9 mouse cellular contexts compared by ENCODE assay signal in the genomic region with DNA sequence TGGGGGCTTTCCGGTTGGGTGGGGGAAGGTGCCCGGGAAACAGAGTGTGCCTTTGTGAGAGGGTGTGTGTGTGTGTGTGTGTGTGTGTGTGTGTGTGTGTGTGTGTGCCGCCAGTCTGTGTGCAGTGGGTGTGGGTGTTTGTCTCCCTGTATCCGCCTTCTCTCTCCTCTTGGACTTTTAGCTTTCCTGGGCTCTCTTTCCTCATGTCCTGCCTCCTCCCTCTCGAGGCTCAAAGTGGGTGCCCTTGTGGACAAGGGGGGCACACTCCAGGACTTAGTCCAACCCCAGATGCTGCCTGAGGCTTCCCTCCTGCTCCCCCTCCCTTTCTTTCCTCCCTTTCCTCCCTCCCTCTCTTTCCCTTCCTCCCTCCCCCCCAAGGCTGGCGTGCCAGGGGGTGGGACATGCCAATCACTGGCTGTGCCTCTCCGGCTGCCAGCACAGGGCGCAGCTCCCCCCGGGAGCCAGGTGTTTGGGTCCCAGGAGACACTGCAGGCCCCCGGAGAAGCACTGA. TPM values are rescaled to one million over a fixed set of nuclear protein-coding genes. Genes with fewer than 3 reads are reported as not detected.
DNase-seq lines count a peak whose midpoint lies in the region; ATAC-seq lines count a peak whose summit lies in the region.
"Had no signal": no experiment of that assay in that cellular context is flagged by ENCODE, and none has a peak within 500 bp of the region (broad histone marks: within the 10 kb centered on the region; RNA-seq: fewer than 3 reads in every experiment).

No protein-coding gene starts in this region.

- peaks cover 12% of the 10 kb centered on the region for H3K4me1 ChIP-seq in midbrain, embryonic 15.5 days
- H3K4me1 ChIP-seq in midbrain, embryonic 14.5 days (ENCODE audit: control insufficient read depth, insufficient read depth, low read length), result 0 out of 2 replicates have a peak, but pooled peaks cover 5% of the 10 kb centered on the region
- H3K4me1 ChIP-seq in stomach, embryonic 14.5 days (ENCODE audit: control insufficient read depth, insufficient read depth, low read length), result 0 out of 2 replicates have a peak, but pooled peaks cover 4% of the 10 kb centered on the region

- H3K36me3 ChIP-seq in midbrain, embryonic 15.5 days (replicated peaks), result no peaks in the 10 kb centered on the region
- H3K36me3 ChIP-seq in midbrain, embryonic 14.5 days (ENCODE audit: control insufficient read depth, insufficient read depth, low read length), result no peaks in the 10 kb centered on the region
- H3K36me3 ChIP-seq in stomach, embryonic 14.5 days (ENCODE audit: control insufficient read depth, insufficient read depth, low read length), result no peaks in the 10 kb centered on the region
- H3K36me3 ChIP-seq: neural tube, embryonic 12.5 days had no signal

- no peak overlapping the region for H3K9ac ChIP-seq in midbrain, embryonic 15.5 days
- no peak overlapping the region for H3K9ac ChIP-seq in midbrain, embryonic 14.5 days (replicated peaks; ENCODE audit: low read length)
- H3K9ac ChIP-seq in stomach, embryonic 14.5 days (replicated peaks; ENCODE audit: low read depth, low read length), result no peak overlapping the region
- H3K9ac ChIP-seq: neural tube, embryonic 12.5 days had no signal

- intact Hi-C loops in left cerebral cortex, postnatal 10 days (cut with DNase I), result no loop called here

- H3K4me3 ChIP-seq in midbrain, embryonic 15.5 days, result no peak overlapping the region
- no peak overlapping the region for H3K4me3 ChIP-seq in midbrain, embryonic 14.5 days (replicated peaks; ENCODE audit: low read depth, low read length)
- H3K4me3 ChIP-seq in stomach, embryonic 14.5 days (ENCODE audit: low read depth, low read length), result no peak overlapping the region
- H3K4me3 ChIP-seq: neural tube, embryonic 12.5 days had no signal

- WGBS in midbrain, embryonic 15.5 days, result 41% methylated on average over 9 of the region's 10 CpGs
- WGBS in midbrain, embryonic 14.5 days, result 43% methylated on average over 10 of the region's 10 CpGs
- WGBS in stomach, embryonic 14.5 days, result 31% methylated on average over 6 of the region's 10 CpGs

- ATAC-seq in midbrain, embryonic 15.5 days (replicated peaks), result peak; percentile 25; the same call in 1 of the 2 replicates
- no peak for ATAC-seq in midbrain, embryonic 14.5 days (ENCODE audit: low FRiP score, low TSS enrichment)
- ATAC-seq in stomach, embryonic 14.5 days (ENCODE audit: insufficient number of reproducible peaks, insufficient read depth, low FRiP score, low read depth), result no peak

- H3K4me2 ChIP-seq in midbrain, embryonic 15.5 days, result no peak overlapping the region; the same call in 1 of the 2 replicates
- no peak overlapping the region for H3K4me2 ChIP-seq in midbrain, embryonic 14.5 days (ENCODE audit: low read length)
- H3K4me2 ChIP-seq in stomach, embryonic 14.5 days (replicated peaks; ENCODE audit: low read depth, low read length), result 0 out of 2 replicates have a peak overlapping the region, but pooled peaks have one; percentile 12
- H3K4me2 ChIP-seq: neural tube, embryonic 12.5 days had no signal

- H3K9me3 ChIP-seq in midbrain, embryonic 15.5 days, result no peaks in the 10 kb centered on the region
- H3K9me3 ChIP-seq in midbrain, embryonic 14.5 days (ENCODE audit: control insufficient read depth, low read length), result no peaks in the 10 kb centered on the region
- H3K9me3 ChIP-seq in stomach, embryonic 14.5 days (ENCODE audit: control insufficient read depth, low read depth, low read length), result no peaks in the 10 kb centered on the region
- H3K9me3 ChIP-seq: neural tube, embryonic 12.5 days had no signal

- H3K27me3 ChIP-seq in midbrain, embryonic 15.5 days (replicated peaks), result peaks cover 2% of the 10 kb centered on the region; the same call in 1 of the 2 replicates
- H3K27me3 ChIP-seq in midbrain, embryonic 14.5 days (ENCODE audit: control insufficient read depth, insufficient read depth, low read length), result peaks cover 4% of the 10 kb centered on the region
- no peaks in the 10 kb centered on the region for H3K27me3 ChIP-seq in stomach, embryonic 14.5 days (ENCODE audit: control insufficient read depth, insufficient read depth, low read length)
- H3K27me3 ChIP-seq: neural tube, embryonic 12.5 days had no signal

- H3K27ac ChIP-seq in midbrain, embryonic 15.5 days, result no peak overlapping the region
- no peak overlapping the region for H3K27ac ChIP-seq in midbrain, embryonic 14.5 days (replicated peaks; ENCODE audit: low read depth, low read length)
- no peak overlapping the region for H3K27ac ChIP-seq in stomach, embryonic 14.5 days (ENCODE audit: low read length)
- H3K27ac ChIP-seq: neural tube, embryonic 12.5 days had no signal

- DNase-seq in midbrain, embryonic 14.5 days, result no peak
- peak; percentile 59 to 61 for DNase-seq in frontal cortex, postnatal 25 days (ENCODE audit: low spot score in 2 of 2)
- peak; percentile 57 to 85 for DNase-seq in left cerebral cortex, postnatal 10 days (ENCODE audit: extremely low spot score in 1 of 2, low spot score in 2 of 2)
- no peak for DNase-seq in spleen, postnatal 36 days (ENCODE audit: low spot score in 2 of 2)
- DNase-seq in natural killer cell, adult 2 months (ENCODE audit: low spot score in 2 of 2), result no peak
- no peak for DNase-seq in cerebellum, adult 11 months

RNA-seq across cellular contexts. Expression of a gene that starts 0.4 kb away (rescaled TPM):
- polyA plus RNA-seq in midbrain, embryonic 15.5 days (2015; fragmentation: Nextera tagmentation; extraction: Ambion mirVana), result 0.81 and 0.86 TPM in 2 replicates
- 0.19 and 0.45 TPM in 2 replicates for polyA plus RNA-seq in midbrain, embryonic 14.5 days (2014; fragmentation: Nextera tagmentation; extraction: Ambion mirVana)
- total RNA-seq in left cerebral cortex, postnatal 10 days (2021), result 100 to 1,000 TPM; 119 to 128 TPM
- 0.35 and 0.38 TPM in 2 replicates for polyA plus RNA-seq in stomach, embryonic 14.5 days (2014; fragmentation: Nextera tagmentation; extraction: Ambion mirVana)

RNA-seq across cellular contexts. Expression of a gene that starts 46.1 kb away (rescaled TPM):
- 15.3 and 19.7 TPM in 2 replicates for polyA plus RNA-seq in midbrain, embryonic 15.5 days (2015; fragmentation: Nextera tagmentation; extraction: Ambion mirVana)
- 8.0 TPM in 1 of 2 replicates, not detected in the other for polyA plus RNA-seq in midbrain, embryonic 14.5 days (2014; fragmentation: Nextera tagmentation; extraction: Ambion mirVana)
- 1 to 10 TPM; 4.9 to 5.9 TPM for total RNA-seq in left cerebral cortex, postnatal 10 days (2021)
- not detected in 2 replicates for polyA plus RNA-seq in stomach, embryonic 14.5 days (2014; fragmentation: Nextera tagmentation; extraction: Ambion mirVana)

RNA-seq across cellular contexts. Expression of a gene that starts 59.2 kb away (rescaled TPM):
- 165 and 174 TPM in 2 replicates for polyA plus RNA-seq in midbrain, embryonic 15.5 days (2015; fragmentation: Nextera tagmentation; extraction: Ambion mirVana)
- 157 TPM in 2 replicates for polyA plus RNA-seq in midbrain, embryonic 14.5 days (2014; fragmentation: Nextera tagmentation; extraction: Ambion mirVana)
- total RNA-seq in left cerebral cortex, postnatal 10 days (2021), result 100 to 1,000 TPM; 195 to 198 TPM
- 80.8 and 91.1 TPM in 2 replicates for polyA plus RNA-seq in stomach, embryonic 14.5 days (2014; fragmentation: Nextera tagmentation; extraction: Ambion mirVana)

Comparison
In these comparisons a context has a peak if more than half of its experiments do, and no peak if none do; other contexts are left out.
1. DNase-seq: peak in frontal cortex, postnatal 25 days (2 of 2) and left cerebral cortex, postnatal 10 days (2 of 2); none in midbrain, embryonic 14.5 days (single experiment), spleen, postnatal 36 days (0 of 2), natural killer cell, adult 2 months (0 of 2) and cerebellum, adult 11 months (single experiment).